Comparison of ENCODE assay signal across 23 mouse cellular contexts in the genomic region with DNA sequence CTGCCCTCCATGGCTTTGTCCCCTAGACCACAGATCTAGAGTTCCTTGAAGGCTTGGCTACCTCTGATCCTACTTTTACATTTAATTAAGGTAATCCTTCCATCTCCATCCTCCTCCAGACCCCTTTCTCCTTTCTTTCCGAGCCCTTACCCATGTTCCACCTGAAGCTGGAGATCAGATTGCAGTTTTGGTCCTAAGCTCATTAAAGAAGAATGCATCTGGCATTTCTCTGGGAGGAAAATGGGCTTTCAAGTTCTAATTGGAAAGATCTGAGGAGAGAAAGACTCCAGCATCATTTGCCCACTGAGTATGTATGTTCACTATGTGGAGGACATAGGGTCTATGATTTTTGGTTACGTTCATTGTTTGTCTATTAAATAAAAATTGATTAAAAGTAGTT.
DNase-seq lines count a peak whose midpoint lies in the region; ATAC-seq lines count a peak whose summit lies in the region.
"Had no signal": no experiment of that assay in that cellular context is flagged by ENCODE, and none has a peak within 500 bp of the region (broad histone marks: within the 10 kb centered on the region; RNA-seq: fewer than 3 reads in every experiment).

No protein-coding gene starts in this region.

- H3K27ac ChIP-seq in embryonic facial prominence, embryonic 11.5 days (replicated peaks; ENCODE audit: low read depth, low read length): no peak overlapping the region
- no peak overlapping the region for H3K27ac ChIP-seq in embryonic facial prominence, embryonic 10.5 days (replicated peaks)
- H3K27ac ChIP-seq: embryonic facial prominence, embryonic 12.5 days; forebrain, embryonic 13.5 days; forebrain, embryonic 15.5 days had no signal

- H3K4me2 ChIP-seq in embryonic facial prominence, embryonic 11.5 days (ENCODE audit: low read depth, low read length): no peak overlapping the region
- H3K4me2 ChIP-seq: embryonic facial prominence, embryonic 12.5 days; forebrain, embryonic 13.5 days; forebrain, embryonic 15.5 days had no signal

- H3K4me3 ChIP-seq in embryonic facial prominence, embryonic 11.5 days (ENCODE audit: low read depth, low read length): no peak overlapping the region
- H3K4me3 ChIP-seq in embryonic facial prominence, embryonic 10.5 days: no peak overlapping the region
- H3K4me3 ChIP-seq: embryonic facial prominence, embryonic 12.5 days; forebrain, embryonic 13.5 days; forebrain, embryonic 15.5 days had no signal

- no peak overlapping the region for H3K9ac ChIP-seq in embryonic facial prominence, embryonic 11.5 days (replicated peaks; ENCODE audit: low read length)
- H3K9ac ChIP-seq: embryonic facial prominence, embryonic 12.5 days; forebrain, embryonic 13.5 days; forebrain, embryonic 15.5 days; forebrain, postnatal 0 days had no signal

- no peaks in the 10 kb centered on the region for H3K36me3 ChIP-seq in embryonic facial prominence, embryonic 11.5 days (replicated peaks; ENCODE audit: control insufficient read depth, insufficient read depth, low read depth, low read length)
- no peaks in the 10 kb centered on the region for H3K36me3 ChIP-seq in embryonic facial prominence, embryonic 10.5 days (replicated peaks)
- H3K36me3 ChIP-seq: embryonic facial prominence, embryonic 12.5 days; forebrain, embryonic 15.5 days; G1E had no signal

- 22% methylated on average over 2 of the region's 2 CpGs for WGBS in embryonic facial prominence, embryonic 11.5 days
- 30% methylated on average over 2 of the region's 2 CpGs for WGBS in embryonic facial prominence, embryonic 10.5 days

- H3K9me3 ChIP-seq in embryonic facial prominence, embryonic 11.5 days (replicated peaks; ENCODE audit: control insufficient read depth, low read length): no peaks in the 10 kb centered on the region
- no peaks in the 10 kb centered on the region for H3K9me3 ChIP-seq in embryonic facial prominence, embryonic 10.5 days
- H3K9me3 ChIP-seq: embryonic facial prominence, embryonic 12.5 days; forebrain, embryonic 13.5 days; forebrain, embryonic 15.5 days; G1E had no signal

- peak; percentile 23 for DNase-seq in embryo, embryonic 10 days (ENCODE audit: low spot score)
- DNase-seq in embryo, embryonic 9.5 days (ENCODE audit: extremely low spot score): no peak
- DNase-seq in embryonic facial prominence, embryonic 11.5 days (ENCODE audit: low spot score): peak; percentile 62
- DNase-seq in embryonic facial prominence, embryonic 10.5 days (ENCODE audit: low spot score): no peak
- peak; percentile 72 for DNase-seq in forelimb bud, embryonic 11.5 days (ENCODE audit: low read depth, low spot score)
- DNase-seq: adrenal gland, adult 8-10 months; adrenal gland, postnatal 14 days; adrenal gland, postnatal 36 days; B cell, adult 2 months; cerebellum, adult 11-12 months; cerebellum, adult 2 months; cerebellum, adult 9-10 months; cerebellum, postnatal 10 days; cerebellum, postnatal 25 days; forebrain, postnatal 0 days had no signal

- no peaks in the 10 kb centered on the region for H3K27me3 ChIP-seq in embryonic facial prominence, embryonic 11.5 days (ENCODE audit: control insufficient read depth, insufficient read depth, low read length)
- peaks cover 4% of the 10 kb centered on the region; the same call in 1 of the 2 replicates for H3K27me3 ChIP-seq in embryonic facial prominence, embryonic 10.5 days (replicated peaks; ENCODE audit: low read depth, poor library complexity, severe bottlenecking)
- H3K27me3 ChIP-seq: CH12.LX; embryonic facial prominence, embryonic 12.5 days; forebrain, embryonic 13.5 days; forebrain, embryonic 15.5 days; Patski had no signal

- ATAC-seq in embryonic facial prominence, embryonic 11.5 days (replicated peaks; ENCODE audit: insufficient number of reproducible peaks, low FRiP score, low TSS enrichment, low read depth): no peak
- ATAC-seq: activated CD4-positive, CD25-positive, alpha-beta regulatory T cell, adult 4 months; CD4-positive, CD25-positive, alpha-beta regulatory T cell, adult 4 months; forebrain, embryonic 13.5 days; forebrain, embryonic 15.5 days; forebrain, postnatal 0 days; Patski had no signal

- H3K4me1 ChIP-seq in embryonic facial prominence, embryonic 11.5 days (ENCODE audit: control insufficient read depth, insufficient read depth, low read length): 0 out of 2 replicates have a peak, but pooled peaks cover 3% of the 10 kb centered on the region
- H3K4me1 ChIP-seq in embryonic facial prominence, embryonic 10.5 days: peaks cover 60% of the 10 kb centered on the region

Comparison
In these comparisons a context has a peak if more than half of its experiments do, and no peak if none do; other contexts are left out.
1. DNase-seq: peak in embryo, embryonic 10 days (single experiment), embryonic facial prominence, embryonic 11.5 days (single experiment) and forelimb bud, embryonic 11.5 days (single experiment); none in embryo, embryonic 9.5 days (single experiment) and embryonic facial prominence, embryonic 10.5 days (single experiment).